In the genomic region with DNA sequence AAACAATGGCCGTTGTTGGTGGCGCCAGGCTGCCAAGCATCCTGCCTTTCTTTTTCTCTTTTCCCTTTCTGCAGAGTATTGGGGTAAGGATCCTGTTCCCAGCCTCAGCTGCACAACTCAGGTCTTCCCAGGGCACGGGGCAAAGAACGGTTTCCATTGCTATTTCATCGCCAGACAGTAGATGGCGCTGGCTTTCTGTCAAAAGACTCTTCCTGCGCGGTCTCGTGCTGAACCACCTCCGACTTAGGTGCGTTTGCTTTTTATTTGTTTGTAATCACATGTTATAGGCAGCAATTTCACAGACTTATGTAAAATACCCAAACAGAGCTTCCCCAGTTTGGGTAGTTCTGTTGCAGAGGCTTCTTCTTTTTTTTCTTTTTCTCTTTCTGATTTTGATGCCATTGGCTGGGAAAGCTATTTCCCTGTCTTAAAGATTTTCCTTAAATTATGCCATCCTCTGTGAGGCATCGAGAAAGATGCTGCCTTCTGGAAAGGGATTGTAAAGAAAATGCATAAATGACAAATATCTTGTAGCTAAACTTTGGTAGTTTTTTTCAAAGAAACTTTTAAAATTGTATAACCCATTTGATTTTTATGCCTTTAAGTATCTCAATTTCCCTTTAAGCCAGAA, we compare ENCODE assay signal across 8 mouse cellular contexts.
A peak's percentile ranks its signal among the peaks of the same experiment; 100 is the strongest.
DNase-seq lines count a peak whose midpoint lies in the region; ATAC-seq and TF ChIP-seq lines count a peak whose summit lies in the region.

No protein-coding gene starts in this region.

- no peaks in the 10 kb centered on the region for H3K36me3 ChIP-seq in heart, adult 2 months (ENCODE audit: control insufficient read depth, insufficient read depth, low read length)
- no peaks in the 10 kb centered on the region for H3K36me3 ChIP-seq in kidney, adult 2 months (ENCODE audit: control insufficient read depth, insufficient read depth, low read length)
- no peaks in the 10 kb centered on the region for H3K36me3 ChIP-seq in limb, embryonic 13.5 days
- H3K36me3 ChIP-seq in midbrain, postnatal 0 days (ENCODE audit: insufficient read depth, low read length) = no peaks in the 10 kb centered on the region
- H3K36me3 ChIP-seq in stomach, embryonic 15.5 days = no peaks in the 10 kb centered on the region

- intact Hi-C loops in heart, adult 2 months (cut with DNase I) = loop anchor here (5.0 to 10.0 kb wide), 2 partner anchors 294 to 1536 kb away; no protein-coding TSS in a partner anchor

- TF ChIP-seq EP300 in heart, adult 2 months (IDR thresholded peaks at IDR 0.05; ENCODE audit: insufficient read depth, low read depth, low read length) = peak; percentile 63; the same call in 1 of the 2 replicates

- H3K27me3 ChIP-seq in heart, adult 2 months (ENCODE audit: control insufficient read depth, insufficient read depth, low read length) = no peaks in the 10 kb centered on the region
- H3K27me3 ChIP-seq in kidney, adult 2 months (replicated peaks; ENCODE audit: control insufficient read depth, insufficient read depth, low read length) = no peaks in the 10 kb centered on the region; the same call in 1 of the 2 replicates
- H3K27me3 ChIP-seq in limb, embryonic 13.5 days = no peaks in the 10 kb centered on the region
- H3K27me3 ChIP-seq in midbrain, postnatal 0 days (ENCODE audit: insufficient read depth, low read length) = no peaks in the 10 kb centered on the region
- no peaks in the 10 kb centered on the region for H3K27me3 ChIP-seq in stomach, embryonic 15.5 days (replicated peaks)

- ATAC-seq in limb, embryonic 13.5 days (ENCODE audit: low FRiP score, low read depth) = peak; percentile 77; the same call in 1 of the 2 replicates
- ATAC-seq in midbrain, postnatal 0 days (ENCODE audit: low FRiP score) = peak; percentile 77; the same call in 1 of the 2 replicates
- no peak; the same call in 1 of the 2 replicates for ATAC-seq in stomach, embryonic 15.5 days (ENCODE audit: insufficient read depth, low FRiP score, low read depth)

- no peaks in the 10 kb centered on the region for H3K79me2 ChIP-seq in heart, adult 2 months (replicated peaks; ENCODE audit: control insufficient read depth, insufficient read depth, low read length)

- H3K9me3 ChIP-seq in limb, embryonic 13.5 days = no peaks in the 10 kb centered on the region
- H3K9me3 ChIP-seq in midbrain, postnatal 0 days (ENCODE audit: low read length) = no peaks in the 10 kb centered on the region
- H3K9me3 ChIP-seq in stomach, embryonic 15.5 days = no peaks in the 10 kb centered on the region

- no peak overlapping the region for H3K4me3 ChIP-seq in heart, adult 2 months
- no peak overlapping the region for H3K4me3 ChIP-seq in kidney, adult 2 months (ENCODE audit: insufficient read depth, low read depth, low read length)
- no peak overlapping the region for H3K4me3 ChIP-seq in limb, embryonic 13.5 days
- peak overlapping the region; percentile 14; the same call in 1 of the 2 replicates for H3K4me3 ChIP-seq in midbrain, postnatal 0 days (ENCODE audit: low read depth, low read length)
- H3K4me3 ChIP-seq in stomach, embryonic 15.5 days (replicated peaks) = no peak overlapping the region

- peak; percentile 42 to 53 for DNase-seq in B cell, adult 2 months
- DNase-seq in adrenal gland, adult 2 months = peak; percentile 46
- peak; percentile 59 for DNase-seq in embryo, embryonic 11.5 days (ENCODE audit: low read depth, low spot score)
- DNase-seq in heart, adult 2 months = peak; percentile 36 to 61
- peak; percentile 52 for DNase-seq in kidney, adult 2 months
- DNase-seq in midbrain, postnatal 0 days (ENCODE audit: low spot score) = peak; percentile 85

- TF ChIP-seq CTCF in heart, adult 2 months (IDR thresholded peaks at IDR 0.05) = peak; percentile 92
- TF ChIP-seq CTCF in kidney, adult 2 months (conservative IDR thresholded peaks at IDR 0.05; ENCODE audit: insufficient read depth, insufficient read length, low read depth, low read length) = peak; percentile 97
- peak; percentile 97 for TF ChIP-seq CTCF in midbrain, postnatal 0 days (IDR thresholded peaks at IDR 0.05)

- peak overlapping the region; percentile 46 for H3K4me2 ChIP-seq in limb, embryonic 13.5 days (replicated peaks)
- peak overlapping the region; percentile 33 for H3K4me2 ChIP-seq in midbrain, postnatal 0 days (ENCODE audit: low read depth, low read length, poor library complexity, severe bottlenecking)
- peak overlapping the region; percentile 46 for H3K4me2 ChIP-seq in stomach, embryonic 15.5 days

- WGBS in heart, adult 2 months = 3% methylated on average over 12 of the region's 12 CpGs
- WGBS in kidney, adult 2 months = 4% methylated on average over 12 of the region's 12 CpGs
- WGBS in limb, embryonic 13.5 days = 3% methylated on average over 12 of the region's 12 CpGs
- 2% methylated on average over 12 of the region's 12 CpGs for WGBS in midbrain, postnatal 0 days
- WGBS in stomach, embryonic 15.5 days = 3% methylated on average over 12 of the region's 12 CpGs

- no peak overlapping the region for H3K27ac ChIP-seq in heart, adult 2 months
- H3K27ac ChIP-seq in kidney, adult 2 months (ENCODE audit: insufficient read depth, low read depth, low read length) = no peak overlapping the region
- no peak overlapping the region for H3K27ac ChIP-seq in limb, embryonic 13.5 days
- H3K27ac ChIP-seq in midbrain, postnatal 0 days (ENCODE audit: low read depth, low read length) = no peak overlapping the region
- H3K27ac ChIP-seq in stomach, embryonic 15.5 days = no peak overlapping the region

- H3K9ac ChIP-seq in heart, adult 2 months (ENCODE audit: low read depth, low read length) = no peak overlapping the region
- no peak overlapping the region for H3K9ac ChIP-seq in limb, embryonic 13.5 days
- H3K9ac ChIP-seq in midbrain, postnatal 0 days (replicated peaks; ENCODE audit: low read length, poor library complexity, severe bottlenecking) = no peak overlapping the region
- no peak overlapping the region for H3K9ac ChIP-seq in stomach, embryonic 15.5 days

- no peak for TF ChIP-seq POLR2A in heart, adult 2 months (IDR thresholded peaks at IDR 0.05; ENCODE audit: insufficient read depth, low read depth, low read length)
- no peak for TF ChIP-seq POLR2A in kidney, adult 2 months (IDR thresholded peaks at IDR 0.05; ENCODE audit: low read depth, low read length)

- H3K4me1 ChIP-seq in heart, adult 2 months (ENCODE audit: control insufficient read depth, insufficient read depth, low read length) = no peaks in the 10 kb centered on the region
- H3K4me1 ChIP-seq in kidney, adult 2 months (ENCODE audit: control insufficient read depth, insufficient read depth, low read length) = no peaks in the 10 kb centered on the region
- H3K4me1 ChIP-seq in limb, embryonic 13.5 days = 0 out of 2 replicates have a peak, but pooled peaks cover 2% of the 10 kb centered on the region
- no peaks in the 10 kb centered on the region for H3K4me1 ChIP-seq in midbrain, postnatal 0 days (ENCODE audit: insufficient read depth, low read length)
- no peaks in the 10 kb centered on the region for H3K4me1 ChIP-seq in stomach, embryonic 15.5 days
